Mouse (Mus musculus): ENCODE results near the gene Slc26a11.

- TF ChIP-seq POLR2A (IDR thresholded peaks at IDR 0.05; ENCODE audit: control insufficient read depth, extremely low read depth, insufficient read depth, low read length, poor library complexity), result no peak
- TF ChIP-seq CTCF (IDR thresholded peaks at IDR 0.05; ENCODE audit: borderline replicate concordance, control insufficient read depth, extremely low read depth, insufficient read depth, low read length, poor library complexity), result no peak
These were observed 1.4 kb upstream of the Slc26a11 start for GRCm38 (mm10) chr11:119353946-119354345.

Measured in thymus, adult 2 months (tissue).